Mouse (Mus musculus): Measurements from ENCODE around the gene Lin54.

- no peak for TF ChIP-seq CTCF (IDR thresholded peaks at IDR 0.05; ENCODE audit: low read depth)
- TF ChIP-seq EP300 (optimal IDR thresholded peaks at IDR 0.05), result no peak
Measured at GRCm38 (mm10) chr5:100459468-100459867, 41.0 kb downstream of the Lin54 start.
